ENCODE assay signal across 8 mouse cellular contexts in genomic region chr1:180570181-180570580, GRCm38 (mm10). TPM values are rescaled to one million over a fixed set of nuclear protein-coding genes. Genes with fewer than 3 reads are reported as not detected.
DNase-seq lines count a peak whose midpoint lies in the region; ATAC-seq and TF ChIP-seq lines count a peak whose summit lies in the region.

No protein-coding gene starts in this region.

- ATAC-seq in lung, embryonic 14.5 days (ENCODE audit: insufficient read depth): no peak
- ATAC-seq in erythroid progenitor cell, adult 5-6 weeks (replicated peaks; ENCODE audit: low FRiP score, poor library complexity, severe bottlenecking): peak; percentile 50
- no peak for ATAC-seq in limb, embryonic 15.5 days (ENCODE audit: insufficient number of reproducible peaks, low FRiP score, low TSS enrichment, low read depth)
- ATAC-seq in stomach, embryonic 14.5 days (ENCODE audit: insufficient number of reproducible peaks, insufficient read depth, low FRiP score, low read depth): no peak

- no peaks in the 10 kb centered on the region for H3K27me3 ChIP-seq in lung, embryonic 14.5 days (ENCODE audit: insufficient read depth, low read length)
- no peaks in the 10 kb centered on the region for H3K27me3 ChIP-seq in limb, embryonic 15.5 days
- no peaks in the 10 kb centered on the region for H3K27me3 ChIP-seq in stomach, embryonic 14.5 days (ENCODE audit: control insufficient read depth, insufficient read depth, low read length)

- peaks cover 8% of the 10 kb centered on the region for H3K4me1 ChIP-seq in lung, embryonic 14.5 days (ENCODE audit: insufficient read depth)
- peaks cover 19% of the 10 kb centered on the region for H3K4me1 ChIP-seq in limb, embryonic 15.5 days
- H3K4me1 ChIP-seq in stomach, embryonic 14.5 days (ENCODE audit: control insufficient read depth, insufficient read depth, low read length): peaks cover 19% of the 10 kb centered on the region

- H3K9me3 ChIP-seq in lung, embryonic 14.5 days (ENCODE audit: low read depth, low read length): no peaks in the 10 kb centered on the region
- H3K9me3 ChIP-seq in limb, embryonic 15.5 days: no peaks in the 10 kb centered on the region
- H3K9me3 ChIP-seq in stomach, embryonic 14.5 days (ENCODE audit: control insufficient read depth, low read depth, low read length): no peaks in the 10 kb centered on the region

- peak overlapping the region; percentile 79 for H3K9ac ChIP-seq in lung, embryonic 14.5 days
- H3K9ac ChIP-seq in limb, embryonic 15.5 days: 0 out of 2 replicates have a peak overlapping the region, but pooled peaks have one; percentile 71
- H3K9ac ChIP-seq in stomach, embryonic 14.5 days (replicated peaks; ENCODE audit: low read depth, low read length): peak overlapping the region; percentile 79

- peak overlapping the region; percentile 88 for H3K4me2 ChIP-seq in lung, embryonic 14.5 days
- peak overlapping the region; percentile 64 for H3K4me2 ChIP-seq in limb, embryonic 15.5 days
- H3K4me2 ChIP-seq in stomach, embryonic 14.5 days (replicated peaks; ENCODE audit: low read depth, low read length): peak overlapping the region; percentile 70

- TF ChIP-seq CTCF in lung, embryonic 14.5 days (IDR thresholded peaks at IDR 0.05; ENCODE audit: low read depth): no peak

- H3K36me3 ChIP-seq in lung, embryonic 14.5 days (ENCODE audit: insufficient read depth): peaks cover 14% of the 10 kb centered on the region; the same call in 1 of the 2 replicates
- peaks cover 18% of the 10 kb centered on the region for H3K36me3 ChIP-seq in limb, embryonic 15.5 days
- H3K36me3 ChIP-seq in stomach, embryonic 14.5 days (ENCODE audit: control insufficient read depth, insufficient read depth, low read length): peaks cover 8% of the 10 kb centered on the region

- H3K4me3 ChIP-seq in lung, embryonic 14.5 days (ENCODE audit: low read depth, low read length): peak overlapping the region; percentile 93
- H3K4me3 ChIP-seq in limb, embryonic 15.5 days: peak overlapping the region; percentile 93
- peak overlapping the region; percentile 95 for H3K4me3 ChIP-seq in stomach, embryonic 14.5 days (ENCODE audit: low read depth, low read length)

- no peak for DNase-seq in lung, embryonic 14.5 days
- no peak for DNase-seq in lung, postnatal 14 days
- DNase-seq in ovary, postnatal 36 days (ENCODE audit: low spot score): no peak
- no peak for DNase-seq in urinary bladder, postnatal 4 days (ENCODE audit: low spot score in 2 of 2)
- no peak for DNase-seq in layer of hippocampus, adult 11-12 months (ENCODE audit: low spot score)

- H3K27ac ChIP-seq in lung, embryonic 14.5 days (ENCODE audit: low read depth): no peak overlapping the region
- no peak overlapping the region for H3K27ac ChIP-seq in limb, embryonic 15.5 days
- H3K27ac ChIP-seq in stomach, embryonic 14.5 days (ENCODE audit: low read length): no peak overlapping the region

- WGBS in lung, embryonic 14.5 days: 3% methylated on average over 5 of the region's 5 CpGs
- WGBS in limb, embryonic 15.5 days: 12% methylated on average over 5 of the region's 5 CpGs
- WGBS in stomach, embryonic 14.5 days: 3% methylated on average over 5 of the region's 5 CpGs

RNA-seq across cellular contexts. Expression of gene Parp1, which starts 1.5 kb away (rescaled TPM):
- polyA plus RNA-seq in lung, embryonic 14.5 days (2014; fragmentation: Nextera tagmentation; extraction: Ambion mirVana): 147 TPM in 2 replicates
- 36.4 and 38.6 TPM in 2 replicates for total RNA-seq in erythroid progenitor cell, adult 5-6 weeks (2015; ENCODE audit: low replicate concordance)
- total RNA-seq in erythroid progenitor cell, adult 5-6 weeks (2017; ENCODE audit: low replicate concordance): 20.3 and 21.3 TPM in 2 replicates
- 99.9 and 105 TPM in 2 replicates for polyA plus RNA-seq in limb, embryonic 15.5 days (2015; fragmentation: Nextera tagmentation; extraction: Ambion mirVana)
- polyA plus RNA-seq in stomach, embryonic 14.5 days (2014; fragmentation: Nextera tagmentation; extraction: Ambion mirVana): 128 and 134 TPM in 2 replicates
